Mouse (Mus musculus): ENCODE measurements around the gene Foxo3. TPM values are rescaled to one million over a fixed set of nuclear protein-coding genes. Genes with fewer than 3 reads are reported as not detected.

Gene Foxo3
- polyA plus RNA-seq, 1 experiment from 2014 or later, result 4.6 TPM

DNA sequence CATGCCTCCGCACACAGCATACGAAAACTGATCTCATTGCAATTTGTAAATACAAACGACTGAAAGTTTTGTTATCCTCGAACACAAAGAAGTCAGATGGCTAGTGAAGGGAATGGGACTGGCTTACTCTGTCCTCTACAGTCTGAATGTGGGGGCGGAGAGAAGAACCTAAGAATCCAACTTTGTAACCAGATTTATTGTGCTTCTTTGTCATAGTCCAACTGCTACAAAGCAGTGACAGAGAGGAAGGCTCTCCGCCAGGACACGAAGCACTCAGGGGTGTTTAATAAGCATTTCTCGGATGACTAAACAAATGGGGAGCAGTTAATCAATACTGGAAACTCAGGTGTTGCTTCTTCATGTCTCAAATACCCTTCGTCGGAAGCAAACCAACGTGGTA is 43.6 kb downstream of the Foxo3 start:
- 60% methylated on average over 11 of the region's 11 CpGs for WGBS
- no peak for ATAC-seq (replicated peaks)
- Histone ChIP-seq H3K4me3 (no peak overlapping the region), H3K9ac (replicated peaks) (no peak overlapping the region), H3K27ac (replicated peaks) (no peak overlapping the region), H3K4me1 (peaks cover 9% of the 10 kb centered on the region), H3K36me3 (no peaks in the 10 kb centered on the region), H3K4me2 (replicated peaks) (no peak overlapping the region), H3K9me3 (no peaks in the 10 kb centered on the region), H3K27me3 (no peaks in the 10 kb centered on the region)

DNA sequence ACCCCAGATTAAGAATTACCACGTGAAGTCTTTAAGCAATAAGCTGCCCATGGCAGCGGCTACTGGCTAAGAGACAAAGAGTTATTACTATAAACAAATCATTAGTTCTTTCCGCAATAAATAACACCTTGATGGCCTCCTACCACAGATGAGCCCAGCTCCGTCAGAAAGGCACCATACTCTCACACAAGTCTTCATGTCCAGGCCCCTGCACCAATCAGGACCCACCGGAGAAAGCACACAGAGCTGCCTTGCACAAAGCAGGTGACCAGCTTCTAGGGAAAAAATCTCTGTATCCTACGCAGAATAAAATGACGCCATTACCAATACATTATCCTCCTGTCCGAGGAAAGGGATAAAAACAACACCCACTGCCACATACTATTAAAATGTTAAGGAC is 44.7 kb downstream of the Foxo3 start:
- H3K27me3 ChIP-seq, result no peaks in the 10 kb centered on the region
- ATAC-seq (replicated peaks), result no peak
- H3K9ac ChIP-seq (replicated peaks), result no peak overlapping the region
- 71% methylated on average over 8 of the region's 8 CpGs for WGBS
- H3K27ac ChIP-seq (replicated peaks), result no peak overlapping the region
- H3K4me1 ChIP-seq, result peaks cover 17% of the 10 kb centered on the region
- H3K36me3 ChIP-seq, result no peaks in the 10 kb centered on the region
- H3K9me3 ChIP-seq, result no peaks in the 10 kb centered on the region
- H3K4me2 ChIP-seq (replicated peaks), result no peak overlapping the region
- H3K4me3 ChIP-seq, result no peak overlapping the region

DNA sequence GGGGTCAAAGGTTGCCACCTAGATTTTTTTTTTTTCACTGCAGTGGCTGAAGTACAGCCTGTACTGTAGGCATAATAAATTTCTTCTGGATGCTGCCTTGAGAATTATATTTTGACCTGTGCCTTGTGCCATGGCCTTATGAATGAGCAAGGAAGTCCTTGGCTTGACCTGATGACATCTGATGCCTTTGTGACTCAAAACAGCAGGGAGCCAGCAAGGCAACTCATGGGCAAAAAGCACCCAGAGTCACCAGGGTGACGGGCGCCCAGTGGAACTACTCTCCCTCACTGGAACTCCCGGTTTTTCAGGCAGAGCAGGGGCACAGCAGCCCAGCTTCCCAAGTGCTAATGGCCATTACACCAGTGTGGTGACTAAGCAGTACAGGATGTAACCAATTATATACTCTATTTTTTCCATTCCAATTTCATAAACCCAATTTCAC is 45.4 kb downstream of the Foxo3 start:
- no peaks in the 10 kb centered on the region for H3K27me3 ChIP-seq
- no peak for ATAC-seq (replicated peaks)
- 91% methylated on average over 3 of the region's 3 CpGs for WGBS

DNA sequence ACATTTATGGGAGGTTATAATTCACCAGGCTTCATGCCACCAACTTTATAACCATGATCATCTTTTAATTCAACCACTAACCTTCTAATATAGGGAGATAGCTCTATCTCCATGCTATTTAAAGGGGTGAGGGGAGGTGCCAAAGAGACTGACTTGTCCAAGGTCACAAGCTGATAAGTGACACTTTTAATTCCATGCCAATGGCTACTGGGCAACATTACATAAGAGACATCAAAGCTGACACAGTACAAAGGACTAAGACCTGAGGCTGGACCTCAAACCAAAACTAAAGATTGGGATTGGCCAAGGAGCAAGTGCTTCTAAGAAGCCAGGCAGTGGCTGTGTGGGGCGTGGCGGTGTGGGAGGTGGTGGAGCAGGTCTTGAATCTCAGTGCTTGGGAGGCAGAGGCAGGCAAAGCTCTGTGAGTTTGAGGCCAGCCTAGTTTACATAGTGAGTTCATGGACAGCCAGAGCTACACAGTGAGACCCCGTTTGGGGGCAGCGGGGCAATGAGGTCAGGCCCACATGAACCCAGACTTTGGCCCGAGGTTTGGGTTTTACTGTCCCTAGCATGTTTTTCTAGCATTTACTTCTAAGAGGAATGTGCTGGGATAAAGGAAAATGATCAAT is 46.0 kb downstream of the Foxo3 start:
- Histone ChIP-seq H3K27ac (replicated peaks) (no peak overlapping the region), H3K4me2 (replicated peaks) (no peak overlapping the region), H3K36me3 (no peaks in the 10 kb centered on the region), H3K27me3 (no peaks in the 10 kb centered on the region), H3K9me3 (no peaks in the 10 kb centered on the region), H3K4me1 (peaks cover 17% of the 10 kb centered on the region), H3K9ac (replicated peaks) (no peak overlapping the region), H3K4me3 (no peak overlapping the region)
- 96% methylated on average over 5 of the region's 5 CpGs for WGBS
- no peak for ATAC-seq (replicated peaks)

More for the DNA sequence above, 45.4 kb downstream of the Foxo3 start:
- no peaks in the 10 kb centered on the region for H3K36me3 ChIP-seq
- H3K9me3 ChIP-seq, result no peaks in the 10 kb centered on the region
- H3K9ac ChIP-seq (replicated peaks), result no peak overlapping the region
- H3K4me1 ChIP-seq, result peaks cover 17% of the 10 kb centered on the region
- no peak overlapping the region for H3K4me2 ChIP-seq (replicated peaks)
- no peak overlapping the region for H3K27ac ChIP-seq (replicated peaks)
- H3K4me3 ChIP-seq, result no peak overlapping the region

DNA sequence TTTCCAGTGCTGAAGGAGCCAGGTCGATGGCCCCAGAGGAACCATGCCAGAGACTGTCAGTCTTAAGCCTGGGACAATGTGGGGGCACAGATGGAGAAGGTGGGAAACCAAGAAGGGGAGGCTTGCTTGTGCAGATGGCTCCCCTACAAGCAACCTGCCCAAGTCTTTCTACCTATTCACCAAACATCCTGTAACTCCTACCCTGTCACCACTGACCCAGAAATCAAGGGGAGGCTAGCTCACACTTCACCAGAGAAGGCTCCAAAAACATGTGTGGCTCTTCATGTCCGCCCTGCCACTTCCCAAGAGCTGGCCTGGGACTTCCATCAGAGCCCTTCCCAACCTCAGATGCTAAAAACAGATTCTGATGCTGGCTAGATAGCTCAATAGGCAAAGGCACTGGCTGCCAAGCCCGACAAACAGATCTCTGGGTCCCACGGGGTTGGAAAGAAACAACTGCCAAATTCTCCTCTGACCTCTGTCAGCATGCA is 48.8 kb downstream of the Foxo3 start:
- peaks cover 15% of the 10 kb centered on the region for H3K4me1 ChIP-seq
- no peaks in the 10 kb centered on the region for H3K9me3 ChIP-seq
- peak; percentile 52 for ATAC-seq (replicated peaks)
- H3K27ac ChIP-seq (replicated peaks), result peak overlapping the region; percentile 61
- H3K9ac ChIP-seq (replicated peaks), result no peak overlapping the region
- H3K27me3 ChIP-seq, result no peaks in the 10 kb centered on the region
- H3K4me2 ChIP-seq (replicated peaks), result no peak overlapping the region
- H3K36me3 ChIP-seq, result no peaks in the 10 kb centered on the region
- 59% methylated on average over 4 of the region's 4 CpGs for WGBS
- H3K4me3 ChIP-seq, result no peak overlapping the region

DNA sequence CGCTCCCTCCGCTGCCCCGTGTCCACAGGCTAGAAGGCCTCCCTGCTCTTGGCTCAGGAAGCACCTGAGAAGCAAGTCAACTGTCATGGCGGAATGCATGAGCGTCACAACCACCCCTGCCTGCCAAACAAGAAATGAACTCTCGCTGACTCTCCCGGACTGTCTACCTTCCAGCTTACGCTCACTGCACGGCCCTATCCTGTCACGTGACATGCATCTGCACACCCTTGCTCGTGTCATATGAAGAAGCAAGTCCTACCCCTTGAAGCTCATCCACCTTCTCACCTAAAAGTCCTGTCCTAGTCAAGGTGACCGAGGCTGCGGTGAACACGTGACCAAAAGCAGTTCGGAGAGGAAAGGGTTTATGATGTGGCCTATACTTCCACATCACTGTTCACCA is 50.4 kb downstream of the Foxo3 start:
- no peaks in the 10 kb centered on the region for H3K27me3 ChIP-seq
- ATAC-seq (replicated peaks), result no peak
- no peaks in the 10 kb centered on the region for H3K9me3 ChIP-seq
- H3K4me3 ChIP-seq, result no peak overlapping the region
- H3K27ac ChIP-seq (replicated peaks), result no peak overlapping the region
- H3K4me1 ChIP-seq, result peaks cover 19% of the 10 kb centered on the region
- no peaks in the 10 kb centered on the region for H3K36me3 ChIP-seq
- no peak overlapping the region for H3K4me2 ChIP-seq (replicated peaks)
- WGBS, result 95% methylated on average over 15 of the region's 15 CpGs
- no peak overlapping the region for H3K9ac ChIP-seq (replicated peaks)

DNA sequence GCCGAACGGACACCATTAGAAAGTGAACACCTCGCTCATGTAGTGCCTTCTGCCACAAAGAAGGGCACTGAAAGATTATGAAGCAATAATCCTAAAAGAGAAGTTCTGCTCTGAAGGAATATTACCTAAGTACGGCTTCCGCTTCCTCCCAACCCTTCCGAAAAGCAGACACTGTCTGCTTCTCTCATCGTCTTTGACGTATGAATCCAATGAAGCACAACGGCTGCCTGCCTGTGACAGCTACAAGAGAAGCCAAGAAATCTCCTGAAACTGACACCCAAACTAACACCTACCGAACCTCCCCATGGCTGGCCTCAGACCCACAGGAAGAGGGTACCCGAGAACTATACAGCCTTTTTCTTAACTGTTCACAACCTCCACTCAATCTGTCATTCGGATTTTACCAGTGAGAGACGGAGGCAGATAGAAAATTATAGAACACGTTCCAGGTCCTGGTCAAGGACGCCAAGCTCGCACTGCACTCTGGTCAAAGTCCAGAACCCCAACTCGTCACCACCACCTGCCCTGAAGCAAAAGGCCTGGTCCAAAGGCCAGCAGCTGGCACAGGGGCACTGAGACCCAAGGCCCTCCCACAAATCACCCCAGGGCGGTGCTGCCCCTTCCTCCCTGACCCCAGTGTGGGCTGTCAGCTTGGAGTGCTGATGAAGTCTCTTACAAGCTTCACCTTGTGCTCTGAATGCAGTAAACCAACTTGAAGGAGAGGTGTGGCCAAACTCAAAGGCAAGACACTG is 51.2 kb downstream of the Foxo3 start:
- no peak overlapping the region for H3K4me3 ChIP-seq
- H3K9ac ChIP-seq (replicated peaks), result no peak overlapping the region
- peaks cover 28% of the 10 kb centered on the region for H3K4me1 ChIP-seq
- no peaks in the 10 kb centered on the region for H3K36me3 ChIP-seq
- WGBS, result 87% methylated on average over 18 of the region's 18 CpGs
- no peaks in the 10 kb centered on the region for H3K9me3 ChIP-seq
- H3K27ac ChIP-seq (replicated peaks), result no peak overlapping the region
- H3K4me2 ChIP-seq (replicated peaks), result no peak overlapping the region
- H3K27me3 ChIP-seq, result no peaks in the 10 kb centered on the region
- no peak for ATAC-seq (replicated peaks)

DNA sequence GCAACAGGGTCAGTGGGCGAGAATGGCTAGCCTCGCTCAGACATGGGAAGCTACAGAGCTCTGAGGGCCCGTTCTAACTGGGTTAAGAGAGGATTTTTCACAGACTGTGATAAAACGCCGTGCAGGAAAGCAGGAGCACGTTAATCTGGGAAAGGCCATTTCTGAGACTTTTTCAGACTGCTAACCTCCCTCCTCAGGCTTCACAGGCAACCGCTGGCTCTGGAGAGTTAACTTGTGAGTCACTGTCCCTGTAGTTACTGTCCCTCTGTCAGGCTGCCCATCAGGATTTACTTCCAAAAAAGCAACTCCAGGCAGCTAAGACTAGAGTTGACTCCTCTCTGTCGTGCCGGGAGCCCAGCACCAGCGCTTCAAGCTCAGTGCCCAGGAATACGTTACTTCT is 54.6 kb downstream of the Foxo3 start:
- H3K27me3 ChIP-seq, result no peaks in the 10 kb centered on the region
- ATAC-seq (replicated peaks), result no peak
- H3K27ac ChIP-seq (replicated peaks), result no peak overlapping the region
- no peak overlapping the region for H3K4me3 ChIP-seq
- no peaks in the 10 kb centered on the region for H3K9me3 ChIP-seq
- H3K9ac ChIP-seq (replicated peaks), result no peak overlapping the region
- no peaks in the 10 kb centered on the region for H3K36me3 ChIP-seq
- no peak overlapping the region for H3K4me2 ChIP-seq (replicated peaks)
- 71% methylated on average over 11 of the region's 11 CpGs for WGBS
- H3K4me1 ChIP-seq, result peaks cover 18% of the 10 kb centered on the region

DNA sequence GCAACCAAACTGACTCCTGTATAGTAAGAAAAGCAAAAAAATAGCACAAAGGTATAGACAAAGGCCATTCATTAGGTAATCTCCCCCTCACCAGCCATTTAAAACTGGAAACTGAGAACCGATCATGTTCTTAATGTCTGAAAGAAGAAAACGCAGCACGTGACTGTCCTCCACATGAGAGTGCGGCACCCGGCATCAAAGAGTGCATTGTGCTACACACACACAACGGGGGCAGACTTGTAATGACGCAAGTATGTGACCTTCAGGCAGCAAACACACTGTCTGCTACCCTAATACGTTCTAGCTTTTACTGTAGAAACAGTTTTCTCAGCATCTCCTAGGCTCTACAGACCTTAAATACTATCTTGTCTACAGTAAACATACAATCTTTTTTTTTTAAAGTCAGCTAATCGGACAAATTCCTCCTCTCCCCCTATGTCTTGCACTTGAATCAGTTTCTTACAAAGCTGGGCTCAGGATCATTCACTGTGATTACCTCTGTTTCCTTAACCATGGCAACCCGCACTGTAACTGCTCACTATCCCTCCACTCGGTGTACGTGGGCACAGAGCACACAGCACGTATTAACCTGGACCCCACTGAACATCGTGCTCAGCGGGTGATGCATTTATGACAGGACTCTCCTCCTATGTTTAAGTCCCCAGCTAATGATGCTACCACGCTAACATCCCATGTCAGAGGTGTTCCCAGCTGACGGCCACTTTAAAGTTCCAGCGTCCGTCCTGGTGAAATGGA is 55.2 kb downstream of the Foxo3 start:
- Histone ChIP-seq H3K4me1 (peaks cover 18% of the 10 kb centered on the region), H3K27ac (replicated peaks) (no peak overlapping the region), H3K9me3 (no peaks in the 10 kb centered on the region), H3K36me3 (no peaks in the 10 kb centered on the region), H3K4me3 (no peak overlapping the region), H3K27me3 (no peaks in the 10 kb centered on the region), H3K9ac (replicated peaks) (no peak overlapping the region), H3K4me2 (replicated peaks) (no peak overlapping the region)
- no peak for ATAC-seq (replicated peaks)
- WGBS, result 41% methylated on average over 19 of the region's 19 CpGs

DNA sequence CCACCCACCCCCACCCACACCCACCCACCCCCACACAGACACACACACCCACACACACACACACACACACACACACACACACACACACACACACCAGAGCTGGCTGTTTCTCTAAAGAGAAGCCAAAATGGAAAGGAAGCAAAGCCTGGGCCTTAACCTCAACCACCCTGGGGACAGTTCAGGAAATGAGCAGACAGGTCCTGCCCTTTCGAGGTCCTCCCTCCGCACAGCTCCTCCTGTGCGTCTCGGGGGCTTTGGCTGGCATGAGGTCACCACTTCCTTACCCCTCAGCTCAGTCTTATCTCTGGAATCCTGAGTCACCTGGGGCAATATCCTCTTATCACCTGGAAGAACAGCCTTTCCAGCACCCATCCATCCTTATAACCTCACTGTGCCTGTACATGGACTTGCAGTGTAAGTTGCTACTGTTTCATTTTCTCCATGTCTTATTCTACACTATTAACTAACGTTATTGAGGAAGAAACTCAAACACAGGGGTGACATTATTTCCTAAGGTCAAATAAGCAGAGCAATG is 56.1 kb downstream of the Foxo3 start:
- no peaks in the 10 kb centered on the region for H3K27me3 ChIP-seq
- no peak overlapping the region for H3K4me2 ChIP-seq (replicated peaks)
- no peak for ATAC-seq (replicated peaks)
- H3K9ac ChIP-seq (replicated peaks), result no peak overlapping the region
- H3K9me3 ChIP-seq, result no peaks in the 10 kb centered on the region
- H3K27ac ChIP-seq (replicated peaks), result no peak overlapping the region
- H3K4me1 ChIP-seq, result peaks cover 18% of the 10 kb centered on the region
- H3K4me3 ChIP-seq, result no peak overlapping the region
- 78% methylated on average over 5 of the region's 5 CpGs for WGBS
- no peaks in the 10 kb centered on the region for H3K36me3 ChIP-seq

DNA sequence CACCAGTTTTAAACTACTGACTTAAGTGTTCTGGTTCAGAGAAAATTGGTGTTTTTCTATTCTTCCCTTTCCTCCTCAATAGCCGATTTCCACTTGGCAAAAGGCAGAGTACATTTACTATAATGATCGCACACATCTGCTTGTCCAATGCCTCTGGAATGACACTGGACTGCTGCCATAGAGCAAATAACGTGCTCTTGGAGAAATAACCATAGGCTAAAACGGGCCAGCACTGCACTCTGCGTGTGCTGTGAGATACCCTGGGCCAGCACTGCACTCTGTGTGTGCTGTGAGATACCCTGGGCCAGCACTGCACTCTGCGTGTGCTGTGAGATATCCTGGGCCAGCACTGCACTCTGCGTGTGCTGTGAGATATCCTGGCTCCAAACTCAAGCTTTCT is 65.1 kb downstream of the Foxo3 start:
- 59% methylated on average over 7 of the region's 7 CpGs for WGBS
- Histone ChIP-seq H3K27me3 (no peaks in the 10 kb centered on the region), H3K4me2 (replicated peaks) (no peak overlapping the region), H3K27ac (replicated peaks) (no peak overlapping the region), H3K9ac (replicated peaks) (no peak overlapping the region), H3K4me3 (no peak overlapping the region), H3K9me3 (no peaks in the 10 kb centered on the region), H3K4me1 (peaks cover 10% of the 10 kb centered on the region), H3K36me3 (no peaks in the 10 kb centered on the region)
- no peak for ATAC-seq (replicated peaks)

DNA sequence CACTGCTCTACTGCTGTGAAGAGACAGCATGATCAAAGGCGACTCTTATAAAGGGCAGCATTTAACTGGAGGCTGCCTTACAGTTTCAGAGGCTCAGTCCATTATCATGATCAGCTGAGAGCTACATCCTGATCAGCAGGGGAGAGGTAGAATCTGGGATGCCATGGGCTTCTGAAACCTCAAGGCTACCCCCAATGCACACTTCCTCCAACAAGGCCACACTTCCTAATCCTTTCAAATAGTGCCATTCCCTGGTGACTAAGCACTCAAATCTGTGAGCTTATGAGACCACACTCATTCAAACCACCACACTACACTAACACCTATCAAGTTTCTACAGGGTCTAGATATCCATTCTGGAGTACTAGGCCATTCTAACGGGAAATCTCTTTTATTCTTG is 65.9 kb downstream of the Foxo3 start:
- Histone ChIP-seq H3K4me1 (peaks cover 10% of the 10 kb centered on the region), H3K27me3 (no peaks in the 10 kb centered on the region), H3K9ac (replicated peaks) (no peak overlapping the region), H3K27ac (replicated peaks) (no peak overlapping the region), H3K4me3 (no peak overlapping the region), H3K36me3 (no peaks in the 10 kb centered on the region), H3K4me2 (replicated peaks) (no peak overlapping the region), H3K9me3 (no peaks in the 10 kb centered on the region)
- WGBS, result 75% methylated on average over 2 of the region's 2 CpGs
- ATAC-seq (replicated peaks), result no peak

Measured in forebrain, embryonic 15.5 days (tissue).